Mouse (Mus musculus) midbrain, embryonic 14.5 days (tissue): Measurements from ENCODE around the gene Lrrc8e. TPM values are rescaled to one million over a fixed set of nuclear protein-coding genes. Genes with fewer than 3 reads are reported as not detected.
A peak's percentile ranks its signal among the peaks of the same experiment; 100 is the strongest.

Experiments
- ATAC-seq: fragments of 200-750 bp; cut with Nextera tagmentation; 2 replicates; pipeline ENCODE4 v1.8.0; 2017; ENCODE audit warnings: moderate number of reproducible peaks, moderate library complexity; ENCODE audit not compliant: low FRiP score, low TSS enrichment
- DNase-seq: peaks from one replicate; pipeline ENCODE4 v3.0.0-alpha.2; 2015
- H3K27ac ChIP-seq: fragments of 300-500 bp; sonication (generic); replicated peaks from 2 replicates; pipeline ENCODE4 v1.5.1; 2014; ENCODE audit warnings: mild to moderate bottlenecking, low read depth, low read length, moderate library complexity
- H3K27me3 ChIP-seq: fragments of 300-500 bp; sonication (generic); 2 replicates; pipeline ENCODE4 v1.6.1; 2014; ENCODE audit warnings: low read length, control low read depth, mixed read lengths; ENCODE audit not compliant: control insufficient read depth, insufficient read depth
- H3K36me3 ChIP-seq: fragments of 300-500 bp; sonication (generic); 2 replicates; pipeline ENCODE4 v1.6.1; 2014; ENCODE audit warnings: low read length, control low read depth; ENCODE audit not compliant: control insufficient read depth, insufficient read depth
- H3K4me1 ChIP-seq: fragments of 300-500 bp; sonication (generic); 2 replicates; pipeline ENCODE4 v1.6.1; 2014; ENCODE audit warnings: mild to moderate bottlenecking, antibody characterized with exemption, low read length, control low read depth; ENCODE audit not compliant: control insufficient read depth, insufficient read depth
- H3K4me2 ChIP-seq: fragments of 300-500 bp; sonication (generic); 2 replicates; pipeline ENCODE4 v1.6.1; 2014; ENCODE audit warnings: mild to moderate bottlenecking, low read length, moderate library complexity
- H3K4me3 ChIP-seq: fragments of 300-500 bp; sonication (generic); replicated peaks from 2 replicates; pipeline ENCODE4 v1.5.1; 2014; ENCODE audit warnings: low read depth, low read length
- H3K9ac ChIP-seq: fragments of 300-500 bp; sonication (generic); replicated peaks from 2 replicates; pipeline ENCODE4 v1.6.1; 2014; ENCODE audit warnings: mild to moderate bottlenecking, low read length, moderate library complexity
- H3K9me3 ChIP-seq: fragments of 300-500 bp; sonication (generic); 2 replicates; pipeline ENCODE4 v1.6.1; 2016; ENCODE audit warnings: low read length, control low read depth, mixed read lengths; ENCODE audit not compliant: control insufficient read depth
- WGBS: fragments of 180-500 bp; shearing (Covaris S2); extraction: QIAGEN DNeasy Blood & Tissue Kit; methylation state at CpG from one replicate; pipeline ENCODE4 v1.1.7; 2014; 5-methylcytosine and 5-hydroxymethylcytosine counted together
- polyA plus RNA-seq: library from polyadenylated mRNA; unstranded; fragments of >200 nt; fragmentation: Nextera tagmentation; extraction: Ambion mirVana; gene quantifications from 2 replicates; pipeline ENCODE4 v1.2.1, GENCODE M21; 2014

Gene Lrrc8e
- polyA plus RNA-seq, 1 experiment from 2014 or later = not detected

DNA sequence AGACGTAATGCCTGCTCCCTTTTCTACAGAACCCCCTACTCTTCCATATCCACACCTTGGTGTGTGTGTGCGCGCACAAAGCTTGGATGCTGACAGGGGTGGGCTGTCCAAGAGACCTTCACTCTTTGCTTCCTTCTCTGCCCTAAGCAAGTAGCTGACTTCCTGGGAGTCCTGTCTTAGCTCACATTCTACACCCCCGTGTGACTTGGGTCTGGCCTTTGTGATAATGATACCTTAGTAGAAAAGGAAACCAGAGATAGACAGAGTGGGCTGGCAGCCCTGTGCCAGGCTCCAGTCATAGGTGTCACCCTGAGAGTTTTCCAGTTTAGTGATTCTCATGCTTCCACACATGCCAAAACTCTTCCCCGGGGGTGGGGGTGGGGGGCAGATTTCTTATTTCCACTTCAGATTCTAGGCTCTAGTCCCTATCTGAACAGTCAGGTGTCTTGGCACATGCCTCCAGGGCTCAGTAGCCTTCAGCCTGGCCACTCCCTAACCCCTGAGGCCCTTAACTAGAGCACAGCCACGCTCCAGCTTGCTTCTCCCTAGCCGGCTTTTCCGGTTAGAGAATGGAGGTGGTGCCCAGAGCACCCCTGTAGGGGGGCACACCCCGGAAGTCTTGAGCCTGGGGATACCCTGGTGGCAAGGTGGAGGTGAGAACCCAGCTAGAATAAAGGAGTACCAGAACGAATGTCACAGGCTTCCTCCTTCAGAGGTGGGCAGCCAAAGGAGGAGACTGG is 4.2 kb downstream of the Lrrc8e start:
- peaks cover 10% of the 10 kb centered on the region; the same call in 1 of the 2 replicates for H3K27me3 ChIP-seq
- H3K36me3 ChIP-seq = no peaks in the 10 kb centered on the region
- H3K9me3 ChIP-seq = no peaks in the 10 kb centered on the region
- no peak overlapping the region for H3K27ac ChIP-seq
- ATAC-seq (no peak), DNase-seq (no peak)
- H3K9ac ChIP-seq = no peak overlapping the region
- WGBS = 67% methylated on average over 10 of the region's 10 CpGs
- H3K4me1 ChIP-seq = peaks cover 4% of the 10 kb centered on the region; the same call in 1 of the 2 replicates
- no peak overlapping the region for H3K4me2 ChIP-seq
- H3K4me3 ChIP-seq = no peak overlapping the region

DNA sequence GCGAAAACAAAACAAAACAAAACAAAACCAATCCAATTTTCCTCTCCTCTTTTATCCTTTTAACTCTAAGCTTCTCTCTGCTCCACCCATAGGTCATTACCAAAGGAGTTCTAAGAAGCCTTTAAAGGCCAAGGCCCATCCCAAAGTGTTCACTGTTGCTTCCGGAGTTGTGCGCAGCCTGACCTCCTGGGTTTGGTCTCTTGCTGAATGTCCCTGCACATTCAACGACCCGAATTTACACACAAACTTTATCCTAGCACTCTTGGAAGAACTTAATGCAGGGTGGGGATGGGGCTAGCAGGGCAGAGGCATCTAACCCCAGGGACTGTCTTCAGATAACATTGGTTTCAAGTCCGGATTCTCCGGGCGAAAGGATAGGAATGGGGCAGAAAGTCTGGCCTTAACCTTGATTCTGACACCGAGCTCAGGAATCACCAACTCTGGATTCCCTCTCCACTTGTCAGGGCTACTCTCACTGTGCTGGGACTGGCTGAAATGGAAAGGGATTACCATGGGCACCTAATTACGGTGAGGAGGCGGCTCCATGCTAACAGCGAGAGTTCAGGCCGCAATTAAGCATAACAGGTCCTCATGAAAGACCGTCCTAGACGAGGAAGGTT is 11.3 kb downstream of the Lrrc8e start:
- DNase-seq = no peak
- Histone ChIP-seq H3K4me3 (peak overlapping the region; percentile 70), H3K4me2 (peak overlapping the region; percentile 95), H3K4me1 (peaks cover 18% of the 10 kb centered on the region), H3K27ac (peak overlapping the region; percentile 93), H3K27me3 (no peaks in the 10 kb centered on the region), H3K9me3 (no peaks in the 10 kb centered on the region), H3K36me3 (peaks cover 17% of the 10 kb centered on the region), H3K9ac (peak overlapping the region; percentile 65)
- 20% methylated on average over 15 of the region's 15 CpGs for WGBS
- ATAC-seq = no peak

DNA sequence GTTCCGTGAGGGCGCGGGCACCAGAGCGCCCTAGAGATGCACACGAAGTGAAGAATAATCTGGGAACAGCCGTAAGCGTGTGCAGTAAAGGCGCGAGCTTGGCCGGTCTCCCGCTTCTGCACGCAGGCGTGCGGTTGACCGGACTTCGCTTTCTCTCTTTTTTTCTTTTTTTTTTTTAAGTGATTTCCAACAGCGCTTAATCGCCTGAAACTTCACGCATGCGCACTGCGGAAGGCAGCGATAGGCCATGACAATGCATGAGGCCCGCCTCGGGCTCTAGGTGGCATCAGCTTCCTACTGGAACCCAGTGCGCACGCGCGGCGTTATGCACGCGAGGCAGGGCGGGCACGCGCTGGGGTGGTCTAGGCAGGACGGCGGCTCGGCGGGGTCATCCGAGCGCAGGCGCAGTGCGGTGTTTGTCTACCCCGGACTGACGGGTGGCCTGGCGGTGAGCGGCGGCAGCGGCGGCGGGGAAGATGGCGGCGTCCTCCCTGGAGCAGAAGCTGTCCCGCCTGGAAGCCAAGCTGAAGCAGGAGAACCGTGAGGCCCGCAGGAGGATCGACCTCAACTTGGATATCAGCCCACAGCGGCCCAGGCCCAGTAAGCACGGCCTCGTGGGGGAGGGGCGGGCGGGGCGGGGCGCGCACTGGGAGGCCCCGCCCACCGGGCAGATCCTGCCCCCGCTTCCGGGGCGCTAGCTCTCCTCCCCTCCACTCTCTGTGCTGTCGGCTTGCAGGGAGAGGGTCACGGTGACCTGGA is 12.0 kb downstream of the Lrrc8e start, which contains the start of the genes Map2k7 and Gm49320:
Map2k7 (plus strand) TSS at position 307 of the 759 bp plus-strand sequence.
Gm49320 (plus strand) TSS at position 432 of the 759 bp plus-strand sequence.
- DNase-seq = peak; percentile 100
- no peaks in the 10 kb centered on the region for H3K9me3 ChIP-seq
- peak within 1 kb of the TSS; percentile 70 for H3K4me3 ChIP-seq
- ATAC-seq = peak; percentile 95
- H3K27me3 ChIP-seq = no peaks in the 10 kb centered on the region
- peak within 1 kb of the TSS; percentile 95 for H3K4me2 ChIP-seq
- peak within 1 kb of the TSS; percentile 75 for H3K9ac ChIP-seq
- under 1% methylated on average over 71 of the region's 71 CpGs for WGBS
- H3K27ac ChIP-seq = peak within 1 kb of the TSS; percentile 93
- H3K36me3 ChIP-seq = peaks cover 24% of the 10 kb centered on the region
- peaks cover 18% of the 10 kb centered on the region for H3K4me1 ChIP-seq

DNA sequence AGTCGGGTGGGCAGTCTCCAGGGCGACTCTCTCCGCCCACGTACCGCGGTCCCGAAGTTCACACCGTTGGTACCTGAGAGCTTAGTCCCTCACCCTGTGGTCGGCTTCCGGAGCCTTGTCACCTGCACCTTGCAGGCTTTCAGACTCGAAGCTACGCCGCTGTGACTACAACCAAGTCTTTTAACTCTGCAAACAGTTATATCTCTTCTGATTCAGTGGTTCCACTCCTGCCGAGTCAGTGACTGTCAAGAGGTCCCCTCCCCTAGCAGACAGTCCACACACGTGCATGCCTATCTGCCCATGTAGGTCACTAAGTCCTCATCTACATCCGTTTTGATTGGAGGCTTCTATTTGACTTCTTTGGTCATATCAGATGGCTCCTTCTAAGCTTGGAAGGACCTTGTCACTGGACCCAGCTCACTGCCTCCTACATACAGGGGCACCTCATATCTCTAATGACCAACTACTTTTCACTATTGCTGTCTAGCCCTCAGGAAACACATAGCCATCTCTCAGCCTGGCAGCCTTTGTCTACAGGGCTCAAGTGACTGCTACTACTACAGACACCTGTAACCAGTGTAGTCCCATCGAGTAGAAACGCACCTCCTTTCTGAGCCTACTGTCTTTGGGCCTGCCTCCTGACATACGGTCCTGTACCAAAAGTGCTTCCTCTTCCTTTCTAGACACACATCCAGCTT is 12.7 kb downstream of the Lrrc8e start:
- DNase-seq (no peak), ATAC-seq (peak; percentile 15)
- H3K4me2 ChIP-seq = peak overlapping the region; percentile 95
- peak overlapping the region; percentile 75 for H3K9ac ChIP-seq
- peaks cover 31% of the 10 kb centered on the region for H3K36me3 ChIP-seq
- H3K27me3 ChIP-seq = no peaks in the 10 kb centered on the region
- H3K4me1 ChIP-seq = peaks cover 18% of the 10 kb centered on the region
- H3K9me3 ChIP-seq = no peaks in the 10 kb centered on the region
- H3K4me3 ChIP-seq = peak overlapping the region; percentile 70
- WGBS = 15% methylated on average over 19 of the region's 19 CpGs
- H3K27ac ChIP-seq = peak overlapping the region; percentile 93; the same call in 1 of the 2 replicates

DNA sequence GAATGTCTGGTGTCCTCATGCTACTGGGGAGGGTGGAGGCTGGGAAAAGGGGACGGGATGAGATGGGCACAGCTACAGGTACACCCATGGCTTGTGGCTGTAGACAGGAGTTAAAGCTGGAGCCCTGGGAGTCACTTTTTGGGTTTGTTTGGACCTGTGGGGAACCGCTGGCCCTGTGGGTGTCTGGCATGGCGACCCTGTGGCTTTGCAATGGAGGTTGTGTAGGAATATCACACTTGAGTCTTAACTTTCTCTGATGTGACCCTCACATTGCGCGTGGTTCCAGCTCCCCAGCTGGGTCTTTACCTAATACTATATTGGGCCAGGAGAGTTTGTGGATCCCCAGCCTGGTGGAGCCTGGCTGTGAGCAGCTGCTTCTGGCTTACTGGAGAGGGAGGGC is 18.4 kb downstream of the Lrrc8e start:
- ATAC-seq = no peak
- WGBS = 93% methylated on average over 5 of the region's 5 CpGs

DNA sequence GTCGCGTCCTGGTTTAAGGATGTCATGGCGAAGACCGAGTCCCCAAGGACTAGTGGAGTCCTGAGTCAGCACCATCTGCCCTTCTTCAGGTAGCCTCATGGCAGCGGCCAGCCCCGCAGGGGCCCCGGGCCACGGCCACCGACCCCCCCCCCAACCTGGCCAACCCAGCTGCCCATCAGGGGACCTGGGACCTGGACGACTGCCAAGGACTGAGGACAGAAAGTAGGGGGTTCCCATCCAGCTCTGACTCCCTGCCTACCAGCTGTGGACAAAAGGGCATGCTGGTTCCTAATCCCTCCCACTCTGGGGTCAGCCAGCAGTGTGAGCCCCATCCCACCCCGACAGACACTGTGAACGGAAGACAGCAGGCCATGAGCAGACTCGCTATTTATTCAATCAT is 19.1 kb downstream of the Lrrc8e start:
- WGBS = 84% methylated on average over 13 of the region's 13 CpGs
- ATAC-seq (no peak), DNase-seq (no peak)
- Histone ChIP-seq H3K4me3 (no peak overlapping the region), H3K9ac (no peak overlapping the region), H3K27ac (no peak overlapping the region), H3K27me3 (no peaks in the 10 kb centered on the region), H3K9me3 (no peaks in the 10 kb centered on the region), H3K36me3 (peaks cover 80% of the 10 kb centered on the region), H3K4me2 (no peak overlapping the region), H3K4me1 (no peaks in the 10 kb centered on the region)

More for the DNA sequence above, 18.4 kb downstream of the Lrrc8e start:
- no peak overlapping the region for H3K4me2 ChIP-seq
- peaks cover 80% of the 10 kb centered on the region for H3K36me3 ChIP-seq
- no peak overlapping the region for H3K9ac ChIP-seq
- H3K4me3 ChIP-seq = no peak overlapping the region
- peaks cover 3% of the 10 kb centered on the region for H3K4me1 ChIP-seq
- no peaks in the 10 kb centered on the region for H3K9me3 ChIP-seq
- no peaks in the 10 kb centered on the region for H3K27me3 ChIP-seq
- no peak for DNase-seq
- H3K27ac ChIP-seq = no peak overlapping the region

DNA sequence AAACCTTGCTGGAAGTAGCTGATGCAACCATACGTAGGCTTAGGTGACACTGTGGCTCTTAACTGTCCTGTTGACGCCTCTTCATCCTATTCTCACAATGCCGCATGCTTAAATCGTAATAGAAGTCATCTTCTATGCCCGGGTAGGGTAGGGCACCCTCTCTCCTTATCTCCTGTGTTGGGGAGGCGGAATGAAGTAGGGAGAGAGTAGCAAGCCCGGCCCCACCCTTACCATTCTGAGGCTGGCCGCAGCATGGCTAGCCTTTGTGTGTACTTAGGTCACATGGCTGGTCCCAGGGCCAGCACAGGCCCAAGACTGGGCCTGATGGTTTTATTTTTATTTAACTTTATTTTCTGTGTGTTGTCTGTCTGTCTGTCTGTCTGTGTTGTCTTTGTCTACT is 20.6 kb downstream of the Lrrc8e start:
- peaks cover 70% of the 10 kb centered on the region for H3K36me3 ChIP-seq
- ATAC-seq (no peak), DNase-seq (no peak)
- 95% methylated on average over 8 of the region's 8 CpGs for WGBS
- H3K27ac ChIP-seq = no peak overlapping the region
- no peak overlapping the region for H3K9ac ChIP-seq
- no peak overlapping the region for H3K4me3 ChIP-seq
- peaks cover under 1% of the 10 kb centered on the region for H3K4me1 ChIP-seq
- H3K4me2 ChIP-seq = no peak overlapping the region
- no peaks in the 10 kb centered on the region for H3K9me3 ChIP-seq
- no peaks in the 10 kb centered on the region for H3K27me3 ChIP-seq

DNA sequence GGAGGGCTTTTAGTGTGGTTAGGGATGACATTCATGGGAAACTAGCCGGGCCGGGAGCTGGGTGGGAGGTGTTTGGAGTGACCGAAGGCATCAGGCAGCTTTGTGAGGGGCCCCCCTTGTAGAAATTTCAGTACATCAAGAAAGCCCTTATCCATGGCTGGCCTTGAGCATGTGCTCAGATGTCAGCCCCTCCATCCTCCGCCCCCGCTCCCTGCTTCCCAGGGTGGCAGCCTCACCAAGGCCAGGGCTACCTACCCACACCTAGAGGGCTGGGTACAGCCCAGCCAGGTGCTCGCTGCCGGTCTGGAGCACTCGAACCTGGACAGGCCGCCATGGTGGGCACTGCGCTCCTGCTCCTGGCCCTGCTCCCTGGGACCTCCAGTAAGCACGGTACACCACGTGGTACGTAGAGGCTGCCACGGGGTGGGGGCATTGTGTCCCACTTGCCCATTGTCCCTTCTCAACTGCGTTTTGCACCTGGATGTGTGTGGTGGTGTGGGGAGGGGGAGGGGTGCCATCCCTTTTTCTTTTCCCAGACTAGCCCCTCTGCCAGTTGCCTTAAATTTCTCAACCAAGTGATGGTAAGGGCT is 21.4 kb downstream of the Lrrc8e start, which contains the start of gene Tgfbr3l:
Tgfbr3l (plus strand) TSS at position 264 of the 590 bp plus-strand sequence.
- DNase-seq (no peak), ATAC-seq (no peak)
- no peaks in the 10 kb centered on the region for H3K9me3 ChIP-seq
- WGBS = 77% methylated on average over 15 of the region's 15 CpGs
- H3K4me1 ChIP-seq = peaks cover 5% of the 10 kb centered on the region
- 0 out of 2 replicates have a peak within 1 kb of the TSS, but pooled peaks have one; percentile 8 for H3K27ac ChIP-seq
- H3K9ac ChIP-seq = no peak within 1 kb of the TSS
- no peaks in the 10 kb centered on the region for H3K27me3 ChIP-seq
- H3K4me2 ChIP-seq = no peak within 1 kb of the TSS
- no peak within 1 kb of the TSS for H3K4me3 ChIP-seq
- H3K36me3 ChIP-seq = peaks cover 62% of the 10 kb centered on the region
